Mouse (Mus musculus): ENCODE data around the gene Hmgn2. TPM values are rescaled to one million over a fixed set of nuclear protein-coding genes. Genes with fewer than 3 reads are reported as not detected.

Gene Hmgn2
- total RNA-seq (2023), result 298 TPM

DNA sequence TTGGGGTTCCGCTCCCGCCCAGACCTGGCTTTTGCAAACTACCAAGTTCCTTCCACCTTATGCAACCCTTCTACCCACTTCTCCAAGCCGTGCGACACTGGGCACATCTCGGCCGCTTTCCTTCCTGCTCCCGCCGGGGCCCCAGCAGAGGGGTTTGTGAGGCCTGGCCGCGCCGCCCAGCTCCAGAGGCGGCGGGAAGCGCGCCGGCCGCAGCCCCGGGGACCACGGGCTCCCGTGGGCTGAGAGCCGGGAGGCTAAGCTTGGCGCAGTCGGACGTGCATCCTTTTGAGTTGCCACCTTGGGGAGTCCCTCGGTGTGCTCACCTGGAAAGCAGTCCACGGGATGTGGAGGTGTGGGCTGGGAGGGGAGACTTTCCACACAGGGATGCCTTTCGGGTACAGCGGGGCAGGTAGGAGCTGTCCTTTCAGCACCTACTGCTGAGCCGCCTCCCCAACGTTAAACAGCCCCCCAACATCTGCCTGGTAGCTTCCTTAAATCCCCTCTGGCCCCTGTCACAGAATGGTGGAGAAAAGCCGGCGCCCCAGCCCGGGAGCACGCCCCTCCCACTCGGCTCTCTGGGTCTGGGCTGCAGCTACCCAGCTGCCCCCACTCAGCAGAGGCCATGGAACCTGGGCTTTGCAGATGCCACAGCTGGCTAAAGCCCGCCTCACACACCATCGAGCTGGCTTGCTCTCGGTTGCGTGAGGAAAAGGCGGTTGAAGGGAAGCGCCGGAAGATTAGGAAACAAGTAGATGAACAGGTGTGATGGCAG, at the start of gene Hmgn2:
Hmgn2 (minus strand) TSS at position 501 of the 772 bp plus-strand sequence.

DNA sequence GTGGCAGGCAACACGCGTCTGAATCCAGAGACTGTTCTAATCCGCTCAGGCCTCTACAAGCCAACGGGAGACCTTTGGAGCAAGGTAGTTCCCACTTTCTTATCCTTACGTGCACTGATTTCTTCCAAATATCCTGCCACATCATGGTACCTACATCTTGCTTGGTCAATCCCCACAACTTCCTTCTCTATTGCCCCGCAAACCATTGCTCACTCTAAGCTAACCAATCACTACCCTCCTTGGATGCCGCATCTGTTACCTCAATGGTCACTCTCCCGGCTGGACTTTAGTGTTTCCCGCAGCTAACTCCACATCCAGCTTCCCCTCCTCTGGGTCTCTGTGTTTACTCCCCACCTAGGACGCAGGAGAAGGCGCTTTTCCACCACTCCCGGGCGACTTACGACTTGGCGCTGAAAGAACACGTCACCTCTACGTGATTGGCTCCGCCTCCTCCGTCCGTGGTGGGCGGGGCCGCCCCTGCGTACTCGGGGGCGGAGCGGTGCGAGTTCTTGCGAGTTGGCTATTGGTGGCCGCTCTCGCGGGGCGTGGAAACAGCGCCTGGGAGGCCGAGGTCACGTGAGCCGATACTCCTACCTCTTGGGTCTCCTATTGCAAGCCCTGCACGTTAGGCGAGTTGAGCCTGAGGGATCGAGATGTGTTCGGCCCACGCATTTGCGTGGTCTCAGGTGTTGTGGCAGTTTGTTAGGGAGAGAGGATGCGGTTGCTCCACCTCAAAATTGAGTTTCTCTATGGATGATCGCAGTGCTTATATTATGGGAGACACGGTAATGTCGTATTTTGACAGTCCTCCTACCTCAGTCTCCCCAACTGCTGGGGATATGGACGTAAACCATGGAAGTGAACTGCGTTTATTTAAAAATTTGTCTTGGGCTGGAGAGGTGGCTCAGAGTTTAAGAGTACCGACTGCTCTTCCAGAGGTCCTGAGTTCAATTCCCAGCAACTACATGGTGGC, 32.3 kb upstream of the Hmgn2 start, which contains the start of gene Dhdds:
Dhdds (minus strand) TSS at position 453 of the 973 bp plus-strand sequence.

Other genes starting within 250 kb of the Hmgn2 start
- 284 TPM for gene Arid1a, start 211.9 kb downstream of the Hmgn2 start, total RNA-seq (2023)
- 114 TPM for gene Rps6ka1, start 80.9 kb downstream of the Hmgn2 start, total RNA-seq (2023)
- 30.0 TPM for gene Dhdds, start 32.3 kb upstream of the Hmgn2 start, total RNA-seq (2023)
- gene Lin28a, start 50.2 kb upstream of the Hmgn2 start, total RNA-seq (2023), result not detected
- gene Zfp683, start 85.2 kb upstream of the Hmgn2 start, total RNA-seq (2023), result 2.2 TPM
- 6.2 TPM for gene Crybg2, start 92.2 kb upstream of the Hmgn2 start, total RNA-seq (2023)
- 1,033 TPM for gene Cd52, start 126.4 kb upstream of the Hmgn2 start, total RNA-seq (2023)
- gene Ubxn11, start 133.9 kb upstream of the Hmgn2 start, total RNA-seq (2023), result 269 TPM
- 449 TPM for gene Sh3bgrl3, start 160.1 kb upstream of the Hmgn2 start, total RNA-seq (2023)
- 26.5 TPM for gene Cep85, start 218.5 kb upstream of the Hmgn2 start, total RNA-seq (2023)
- gene Gm7534, start 234.4 kb upstream of the Hmgn2 start, total RNA-seq (2023), result not detected

Data from CD8-positive naive resting alpha-beta T cell, adult 57 days (primary cell).